Comparison of ENCODE assay signal across 26 mouse cellular contexts in the genomic region with DNA sequence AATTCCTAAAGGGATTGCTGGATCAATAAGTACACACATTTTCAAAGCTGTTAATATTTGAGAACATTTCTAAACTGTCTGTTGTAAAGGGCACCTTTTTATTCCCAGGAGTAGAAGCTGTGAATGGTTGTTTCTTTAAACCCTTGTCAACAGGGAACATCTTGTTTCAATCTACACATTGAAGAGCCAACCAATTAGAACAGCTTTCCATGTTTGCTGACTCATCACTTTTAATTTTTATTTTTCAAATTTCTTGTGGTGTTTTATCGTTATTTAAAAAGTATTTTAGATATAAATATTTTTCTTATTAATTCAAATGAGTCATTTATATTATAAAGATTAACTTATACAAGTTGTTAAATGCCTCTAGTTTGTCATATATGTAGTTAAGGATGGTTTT.
"Had no signal": no experiment of that assay in that cellular context is flagged by ENCODE, and none has a peak within 500 bp of the region (broad histone marks: within the 10 kb centered on the region; RNA-seq: fewer than 3 reads in every experiment).

No protein-coding gene starts in this region.

- ATAC-seq: forebrain, embryonic 13.5 days; forebrain, embryonic 14.5 days; forebrain, embryonic 15.5 days; forebrain, embryonic 16.5 days; forebrain, postnatal 0 days had no signal

- H3K9ac ChIP-seq: embryonic facial prominence, embryonic 12.5 days; embryonic facial prominence, embryonic 13.5 days; embryonic facial prominence, embryonic 15.5 days; forebrain, embryonic 12.5 days; forebrain, embryonic 13.5 days; forebrain, embryonic 15.5 days; forebrain, postnatal 0 days had no signal

- H3K4me1 ChIP-seq: embryonic facial prominence, embryonic 10.5 days; embryonic facial prominence, embryonic 12.5 days; embryonic facial prominence, embryonic 13.5 days; embryonic facial prominence, embryonic 15.5 days; forebrain, embryonic 10.5 days; forebrain, embryonic 12.5 days; forebrain, embryonic 13.5 days; forebrain, embryonic 15.5 days had no signal

- H3K4me3 ChIP-seq: embryonic facial prominence, embryonic 10.5 days; embryonic facial prominence, embryonic 12.5 days; embryonic facial prominence, embryonic 13.5 days; embryonic facial prominence, embryonic 15.5 days; erythroblast, embryonic 14.5 days; forebrain, embryonic 10.5 days; forebrain, embryonic 12.5 days; forebrain, embryonic 13.5 days; forebrain, embryonic 15.5 days; gastrocnemius, adult 2 months; heart, adult 2 months had no signal

- H3K9me3 ChIP-seq: embryonic facial prominence, embryonic 10.5 days; embryonic facial prominence, embryonic 12.5 days; embryonic facial prominence, embryonic 13.5 days; embryonic facial prominence, embryonic 15.5 days; forebrain, embryonic 10.5 days; forebrain, embryonic 12.5 days; forebrain, embryonic 13.5 days; forebrain, embryonic 15.5 days had no signal

- H3K36me3 ChIP-seq: embryonic facial prominence, embryonic 10.5 days; embryonic facial prominence, embryonic 12.5 days; embryonic facial prominence, embryonic 13.5 days; embryonic facial prominence, embryonic 15.5 days; forebrain, embryonic 10.5 days; forebrain, embryonic 12.5 days; forebrain, embryonic 15.5 days had no signal

- H3K4me2 ChIP-seq: embryonic facial prominence, embryonic 12.5 days; embryonic facial prominence, embryonic 13.5 days; embryonic facial prominence, embryonic 15.5 days; forebrain, embryonic 12.5 days; forebrain, embryonic 13.5 days; forebrain, embryonic 15.5 days had no signal

- H3K27ac ChIP-seq: embryonic facial prominence, embryonic 10.5 days; embryonic facial prominence, embryonic 12.5 days; embryonic facial prominence, embryonic 13.5 days; embryonic facial prominence, embryonic 15.5 days; forebrain, embryonic 10.5 days; forebrain, embryonic 12.5 days; forebrain, embryonic 13.5 days; forebrain, embryonic 15.5 days; gastrocnemius, adult 2 months; heart, adult 2 months had no signal

- DNase-seq: cerebellum, adult 9-11 months; cerebellum, postnatal 10 days; cerebellum, postnatal 14 days; cerebellum, postnatal 25 days; cerebellum, postnatal 36 days; embryo, embryonic 11 days; forebrain, postnatal 0 days; gastrocnemius, adult 2 months; gastrocnemius, postnatal 10 days; gastrocnemius, postnatal 14 days; gastrocnemius, postnatal 25 days; gastrocnemius, postnatal 36 days; heart, adult 11 months; heart, adult 18-20 months; heart, adult 2 months had no signal

- H3K27me3 ChIP-seq: embryonic facial prominence, embryonic 12.5 days; embryonic facial prominence, embryonic 13.5 days; embryonic facial prominence, embryonic 15.5 days; forebrain, embryonic 12.5 days; forebrain, embryonic 13.5 days; forebrain, embryonic 15.5 days had no signal
